Mouse (Mus musculus) inflammation-experienced regulatory T-cells (primary cell): Measurements from ENCODE around the gene 4930519G04Rik. TPM values are rescaled to one million over a fixed set of nuclear protein-coding genes. Genes with fewer than 3 reads are reported as not detected.

Source experiments
- polyA plus RNA-seq, 2 experiments: library from polyadenylated mRNA; unstranded; fragments of 100-300 nt; shearing (Covaris generic); gene quantifications; one replicate each; pipeline ENCODE4 v1.2.1; 2017

4930519G04Rik gene
- 1 to 10 TPM in 1 of 2 experiments, under 1 TPM in 1; 0.16 to 1.2 TPM for polyA plus RNA-seq

GRCm38 (mm10) chr5:114853364-114853763 lies at the start of gene 4930519G04Rik:
4930519G04Rik (plus strand) TSS chr5:114853664.

GRCm38 (mm10) chr5:114822796-114823688 lies 30.4 kb upstream of the 4930519G04Rik start, which contains the start of gene 1500011B03Rik:
1500011B03Rik (minus strand) TSS chr5:114823468.

GRCm38 (mm10) chr5:114858582-114858981 lies 5.1 kb downstream of the 4930519G04Rik start, which contains the start of gene Gm9936:
Gm9936 (minus strand) TSS chr5:114858682.

GRCm38 (mm10) chr5:114896688-114897373 lies 43.4 kb downstream of the 4930519G04Rik start, which contains the start of gene Oasl2:
Oasl2 (plus strand) TSS chr5:114896936.

GRCm38 (mm10) chr5:114922998-114923473 lies 69.6 kb downstream of the 4930519G04Rik start, which contains the start of gene Oasl1:
Oasl1 (plus strand) TSS chr5:114923240.

Other genes starting within 250 kb of the 4930519G04Rik start
- gene Trpv4, start 195.2 kb upstream of the 4930519G04Rik start, polyA plus RNA-seq = 1 to 10 TPM in 1 of 2 experiments, under 1 TPM in 1; 0.49 to 2.0 TPM
- 100 to 1,000 TPM; 311 to 348 TPM for gene Gltp, start 162.7 kb upstream of the 4930519G04Rik start, polyA plus RNA-seq
- gene Tchp, start 145.9 kb upstream of the 4930519G04Rik start, polyA plus RNA-seq = 10 to 100 TPM; 19.1 to 21.0 TPM
- 100 to 1,000 TPM; 145 to 166 TPM for gene Ankrd13a, start 79.0 kb upstream of the 4930519G04Rik start, polyA plus RNA-seq
- 100 to 1,000 TPM; 124 to 136 TPM for gene Git2, start 78.1 kb upstream of the 4930519G04Rik start, polyA plus RNA-seq
- gene 1500011B03Rik, start 30.2 kb upstream of the 4930519G04Rik start, polyA plus RNA-seq = 10 to 100 TPM; 63.0 to 63.3 TPM
- under 1 TPM in 1 of 2 experiments, not detected in 1; 0.33 TPM for gene Gm9936, start 5.0 kb downstream of the 4930519G04Rik start, polyA plus RNA-seq
- 10 to 100 TPM; 11.3 to 19.1 TPM for gene Oasl2, start 43.3 kb downstream of the 4930519G04Rik start, polyA plus RNA-seq
- gene Oasl1, start 69.6 kb downstream of the 4930519G04Rik start, polyA plus RNA-seq = 1 to 10 TPM; 4.0 to 7.8 TPM
- 10 to 100 TPM; 44.4 to 51.4 TPM for gene 2210016L21Rik, start 88.5 kb downstream of the 4930519G04Rik start, polyA plus RNA-seq
- gene Hnf1a, start 117.4 kb downstream of the 4930519G04Rik start, polyA plus RNA-seq = under 1 TPM in 1 of 2 experiments, not detected in 1; 0.11 TPM
- 10 to 100 TPM; 59.1 to 69.8 TPM for gene Sppl3, start 157.5 kb downstream of the 4930519G04Rik start, polyA plus RNA-seq
- gene Gm10401, start 244.6 kb downstream of the 4930519G04Rik start, polyA plus RNA-seq = 1 to 10 TPM in 1 of 2 experiments, not detected in 1; 4.3 TPM